Mouse (Mus musculus) liver, embryonic 14.5 days (tissue): Measurements from ENCODE around the gene Ptbp3.

Experiments used
- CTCF ChIP-seq: IDR thresholded peaks from 2 replicates; pipeline ENCODE4 v1.5.1; 2016; ENCODE audit warnings: antibody characterized with exemption, low read depth, control low read depth
- EP300 ChIP-seq: IDR thresholded peaks from 2 replicates; pipeline ENCODE4 v1.6.1; 2016; ENCODE audit warnings: antibody characterized with exemption, low read depth

GRCm38 (mm10) chr4:59434039-59434438 lies 115.1 kb downstream of the Ptbp3 start:
- no peak for TF ChIP-seq CTCF
- TF ChIP-seq EP300, result no peak
